Mouse (Mus musculus): ENCODE measurements around the gene Glis2. TPM values are rescaled to one million over a fixed set of nuclear protein-coding genes. Genes with fewer than 3 reads are reported as not detected.

Gene Glis2
- total and polyA plus RNA-seq, 3 experiments: 0.59 to 3.3 (median 2.5) TPM

DNA sequence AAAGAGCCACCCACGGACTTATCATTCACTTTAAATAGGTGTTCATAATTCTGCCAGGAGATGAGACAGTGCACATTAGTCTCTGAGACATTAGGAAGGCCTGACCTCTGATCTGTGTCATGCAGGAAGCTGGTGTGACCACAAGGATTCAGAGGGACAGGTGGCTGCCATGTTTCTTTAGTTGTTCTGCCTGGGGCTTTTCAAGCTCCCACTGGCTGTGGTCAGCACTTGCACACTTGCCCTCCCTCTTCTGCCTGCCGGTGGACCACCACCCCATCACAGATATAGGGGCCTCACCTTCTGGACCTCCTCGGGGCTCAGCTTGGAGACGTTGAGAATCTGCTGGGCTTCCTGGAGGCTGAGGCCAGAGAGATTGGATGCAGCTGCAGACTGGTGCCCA lies 22.3 kb downstream of the Glis2 start:
- peaks cover 22% of the 10 kb centered on the region for H3K79me2 ChIP-seq (replicated peaks; ENCODE audit: control insufficient read depth, extremely low read depth, insufficient read depth, poor library complexity, severe bottlenecking)
- H3K9me3 ChIP-seq (replicated peaks; ENCODE audit: low read length): no peaks in the 10 kb centered on the region
- no peak overlapping the region for H3K9ac ChIP-seq (ENCODE audit: insufficient read depth, low read depth)
- TF ChIP-seq CHD2 (IDR thresholded peaks at IDR 0.05; ENCODE audit: low read length) (no peak), NRF1 (IDR thresholded peaks at IDR 0.05; ENCODE audit: low read depth, low read length) (no peak), EP300 (IDR thresholded peaks at IDR 0.05; ENCODE audit: low read length) (no peak), MXI1 (IDR thresholded peaks at IDR 0.05; ENCODE audit: low read depth, low read length) (no peak), GABPA (IDR thresholded peaks at IDR 0.05; ENCODE audit: insufficient replicate concordance, low read depth, low read length) (no peak), MAZ (IDR thresholded peaks at IDR 0.05; ENCODE audit: low read depth, low read length) (no peak), SMC3 (IDR thresholded peaks at IDR 0.05; ENCODE audit: low read depth, low read length) (no peak), TCF12 (IDR thresholded peaks at IDR 0.05; ENCODE audit: low read depth, low read length) (no peak), BHLHE40 (IDR thresholded peaks at IDR 0.05; ENCODE audit: low read depth, low read length) (no peak), CTCF (conservative IDR thresholded peaks at IDR 0.05 in 1 of 2, IDR thresholded peaks at IDR 0.05 in 1 of 2; ENCODE audit: low read depth in 2 of 2, low read length in 2 of 2) (no peak), RCOR1 (conservative IDR thresholded peaks at IDR 0.05; ENCODE audit: low read depth, low read length) (no peak), E2F4 (IDR thresholded peaks at IDR 0.05; ENCODE audit: insufficient replicate concordance, low read depth, low read length) (no peak), KAT2A (IDR thresholded peaks at IDR 0.05; ENCODE audit: insufficient replicate concordance, low read length) (no peak), ZNF384 (IDR thresholded peaks at IDR 0.05; ENCODE audit: low read depth, low read length) (no peak)
- peaks cover 47 to 90% of the 10 kb centered on the region in 2 experiments for H3K36me3 ChIP-seq (replicated peaks in 1 of 2; ENCODE audit: control insufficient read depth in 1 of 2, insufficient read depth in 1 of 2, low read length in 1 of 2)
- no peak overlapping the region for H3K4me2 ChIP-seq (ENCODE audit: insufficient read depth, low read depth, poor library complexity, severe bottlenecking)
- dilution Hi-C loops (cut with MboI; ENCODE audit: extremely low pct_ligation_motif_present, extremely low pct_unique_long_range_greater_than_20kb, low sequenced_read_pairs) (no loop called here), in situ Hi-C loops (cut with MboI; ENCODE audit: low pct_ligation_motif_present, low pct_unique_long_range_greater_than_20kb, low sequenced_read_pairs) (no loop called here)
- DNase-seq (ENCODE audit: extremely low read depth): no peak
- H3K4me1 ChIP-seq (ENCODE audit: control insufficient read depth in 1 of 2, insufficient read depth in 2 of 2): peaks cover 0 to 10% of the 10 kb centered on the region in 2 experiments; a peak in 1 of 4 replicates
- H3K27ac ChIP-seq (ENCODE audit: insufficient read depth, low read depth): no peak overlapping the region
- no peaks in the 10 kb centered on the region for H3K27me3 ChIP-seq (replicated peaks)
- no peak overlapping the region for H3K4me3 ChIP-seq (replicated peaks in 1 of 3; ENCODE audit: low read depth in 2 of 3, low read length in 2 of 3, poor library complexity in 1 of 3)

DNA sequence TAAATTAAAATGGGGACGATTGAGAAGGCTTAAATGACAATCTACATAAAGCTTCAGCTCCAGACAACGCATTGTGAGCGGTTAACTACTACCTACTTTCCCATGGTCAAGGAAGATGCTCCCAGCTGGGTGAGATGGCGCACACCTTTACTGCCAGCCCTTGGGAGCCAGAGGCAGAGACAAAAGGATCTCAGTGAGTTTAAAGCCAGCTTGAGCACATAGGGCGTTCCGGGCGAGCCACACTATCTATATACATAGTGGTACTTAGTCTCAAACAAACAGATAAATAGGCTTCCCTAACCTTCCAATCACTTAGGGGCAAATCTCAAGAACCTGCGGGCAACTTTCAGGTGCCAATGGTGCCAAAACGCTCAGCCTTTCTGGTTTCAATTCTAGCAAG lies 29.6 kb downstream of the Glis2 start:
- Histone ChIP-seq H3K9ac (ENCODE audit: insufficient read depth, low read depth) (peak overlapping the region; percentile 81), H3K27me3 (replicated peaks) (no peaks in the 10 kb centered on the region), H3K4me3 (replicated peaks in 1 of 3; ENCODE audit: low read depth in 2 of 3, low read length in 2 of 3, poor library complexity in 1 of 3) (peak overlapping the region; percentile 73 to 98 (median 95)), H3K36me3 (replicated peaks in 1 of 2; ENCODE audit: control insufficient read depth in 1 of 2, insufficient read depth in 1 of 2, low read length in 1 of 2) (peaks cover 26 to 70% of the 10 kb centered on the region in 2 experiments), H3K9me3 (replicated peaks; ENCODE audit: low read length) (no peaks in the 10 kb centered on the region), H3K79me2 (replicated peaks; ENCODE audit: control insufficient read depth, extremely low read depth, insufficient read depth, poor library complexity, severe bottlenecking) (peaks cover 36% of the 10 kb centered on the region), H3K27ac (ENCODE audit: insufficient read depth, low read depth) (no peak overlapping the region), H3K4me2 (ENCODE audit: insufficient read depth, low read depth, poor library complexity, severe bottlenecking) (peak overlapping the region; percentile 75), H3K4me1 (ENCODE audit: control insufficient read depth in 1 of 2, insufficient read depth in 2 of 2) (peaks cover 13 to 51% of the 10 kb centered on the region in 2 experiments)
- dilution Hi-C loops (cut with MboI; ENCODE audit: extremely low pct_ligation_motif_present, extremely low pct_unique_long_range_greater_than_20kb, low sequenced_read_pairs) (no loop called here), in situ Hi-C loops (cut with MboI; ENCODE audit: low pct_ligation_motif_present, low pct_unique_long_range_greater_than_20kb, low sequenced_read_pairs) (no loop called here)
- TF ChIP-seq SMC3 (IDR thresholded peaks at IDR 0.05; ENCODE audit: low read depth, low read length): no peak
- no peak for TF ChIP-seq CHD1 (IDR thresholded peaks at IDR 0.05; ENCODE audit: low read depth, low read length)
- TF ChIP-seq KAT2A (IDR thresholded peaks at IDR 0.05; ENCODE audit: insufficient replicate concordance, low read length): no peak
- TF ChIP-seq ZC3H11A (IDR thresholded peaks at IDR 0.05; ENCODE audit: low read depth, low read length): no peak
- TF ChIP-seq EP300 (IDR thresholded peaks at IDR 0.05; ENCODE audit: low read length): no peak
- no peak for TF ChIP-seq CHD2 (IDR thresholded peaks at IDR 0.05; ENCODE audit: low read length)
- no peak for TF ChIP-seq ETS1 (conservative IDR thresholded peaks at IDR 0.05; ENCODE audit: low read depth, low read length)
- TF ChIP-seq BHLHE40 (IDR thresholded peaks at IDR 0.05; ENCODE audit: low read depth, low read length): no peak
- TF ChIP-seq IRF4 (IDR thresholded peaks at IDR 0.05; ENCODE audit: low read depth, low read length): no peak
- no peak for TF ChIP-seq NRF1 (IDR thresholded peaks at IDR 0.05; ENCODE audit: low read depth, low read length)
- TF ChIP-seq HCFC1 (IDR thresholded peaks at IDR 0.05; ENCODE audit: low read depth, low read length): no peak
- TF ChIP-seq NELFE (IDR thresholded peaks at IDR 0.05; ENCODE audit: low read depth, low read length): no peak
- TF ChIP-seq TCF12 (IDR thresholded peaks at IDR 0.05; ENCODE audit: low read depth, low read length): no peak
- no peak for TF ChIP-seq POLR2A (IDR thresholded peaks at IDR 0.05; ENCODE audit: low read depth, low read length)
- no peak for TF ChIP-seq JUND (conservative IDR thresholded peaks at IDR 0.05; ENCODE audit: low read depth, low read length)
- TF ChIP-seq UBTF (IDR thresholded peaks at IDR 0.05; ENCODE audit: low read depth, low read length): no peak
- TF ChIP-seq MAX (IDR thresholded peaks at IDR 0.05; ENCODE audit: low read length): no peak
- no peak for TF ChIP-seq MEF2A (IDR thresholded peaks at IDR 0.05; ENCODE audit: borderline replicate concordance, low read depth, low read length)
- no peak for TF ChIP-seq GABPA (IDR thresholded peaks at IDR 0.05; ENCODE audit: insufficient replicate concordance, low read depth, low read length)
- no peak for DNase-seq (ENCODE audit: extremely low read depth)

Measured in CH12.LX (cell line).